Mouse (Mus musculus) adrenal gland, adult 8-10 months (tissue): ENCODE results near the gene Olfr1295. TPM values are rescaled to one million over a fixed set of nuclear protein-coding genes. Genes with fewer than 3 reads are reported as not detected.

ENCODE experiments used
- DNase-seq: peaks from one replicate; pipeline ENCODE4 v3.0.0; 2022
- total RNA-seq, 4 experiments: library from RNA; stranded (reverse); gene quantifications; 2 replicates each; pipeline ENCODE4 v1.2.4; 2022

Gene Olfr1295
- total RNA-seq = not detected

DNA sequence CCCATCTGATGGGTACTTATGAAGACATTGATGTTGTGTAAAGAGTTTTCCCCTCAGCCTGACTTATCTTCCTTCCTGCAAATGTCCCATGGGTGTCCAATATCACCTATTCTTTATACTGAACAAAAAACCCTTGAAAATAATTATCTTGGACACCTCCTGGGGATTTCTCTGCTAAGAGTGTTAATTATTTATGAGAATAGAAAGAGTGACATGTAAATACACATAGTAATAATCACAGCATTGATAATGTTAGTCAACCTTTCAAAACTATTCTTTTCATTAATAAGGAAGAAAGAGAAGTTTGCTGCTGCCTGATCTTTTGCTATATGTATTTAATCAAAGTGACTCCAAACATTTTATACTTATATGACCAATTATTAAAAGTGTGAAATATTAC, at the start of gene Olfr1295:
TSS of gene Olfr1295 (minus strand) at position 101 of the 400 bp plus-strand sequence.
- DNase-seq = no peak

GRCm38 (mm10) chr2:111540191-111540590, 29.3 kb downstream of the Olfr1295 start, which contains the start of gene Olfr1294:
Gene Olfr1294, minus strand, starts transcription at chr2:111540291.
- DNase-seq = no peak

DNA sequence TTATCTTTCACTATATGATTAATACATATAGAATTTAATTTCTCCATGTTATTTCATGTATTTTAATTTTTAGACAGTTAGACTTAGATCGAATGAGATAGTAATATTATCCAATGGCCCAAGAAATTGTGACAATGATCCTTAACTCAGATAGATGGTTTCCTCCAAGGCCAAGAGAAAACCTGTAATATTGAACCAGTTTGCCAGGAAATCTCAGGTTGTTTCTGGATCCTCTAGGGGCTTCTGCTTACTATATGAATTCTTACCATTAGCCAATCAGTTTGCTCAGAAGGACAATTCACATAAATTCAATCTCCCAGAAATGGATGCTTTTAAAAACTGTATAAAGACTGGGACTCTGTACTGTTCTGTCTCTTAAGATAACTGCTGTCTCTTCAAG, 44.6 kb downstream of the Olfr1295 start, which contains the start of gene Olfr1293-ps:
TSS of gene Olfr1293-ps (plus strand) at position 301 of the 400 bp plus-strand sequence.
- DNase-seq = no peak

- no peak for DNase-seq
These were observed 52.0 kb downstream of the Olfr1295 start for GRCm38 (mm10) chr2:111517451-111517850.

Other genes starting within 250 kb of the Olfr1295 start
- not detected for gene Olfr1281, start 243.2 kb downstream of the Olfr1295 start, total RNA-seq
- not detected for gene Olfr1282, start 233.6 kb downstream of the Olfr1295 start, total RNA-seq
- gene Olfr1283, start 202.9 kb downstream of the Olfr1295 start, total RNA-seq = not detected
- gene Olfr1284, start 194.2 kb downstream of the Olfr1295 start, total RNA-seq = not detected
- not detected for gene Olfr1286, start 146.6 kb downstream of the Olfr1295 start, total RNA-seq
- gene Olfr1287, start 120.5 kb downstream of the Olfr1295 start, total RNA-seq = not detected
- gene Olfr1288, start 95.6 kb downstream of the Olfr1295 start, total RNA-seq = not detected
- not detected for gene Olfr1289, start 88.9 kb downstream of the Olfr1295 start, total RNA-seq
- gene Olfr1290, start 75.9 kb downstream of the Olfr1295 start, total RNA-seq = not detected
- not detected for gene Olfr1291-ps1, start 72.5 kb downstream of the Olfr1295 start, total RNA-seq
- not detected for gene Olfr1293-ps, start 44.5 kb downstream of the Olfr1295 start, total RNA-seq
- not detected for gene Olfr1294, start 29.4 kb downstream of the Olfr1295 start, total RNA-seq
- not detected for gene Olfr1297, start 56.8 kb upstream of the Olfr1295 start, total RNA-seq
- gene Olfr1298, start 79.5 kb upstream of the Olfr1295 start, total RNA-seq = not detected
- gene Olfr1299, start 91.7 kb upstream of the Olfr1295 start, total RNA-seq = not detected
- gene Olfr1301, start 181.3 kb upstream of the Olfr1295 start, total RNA-seq = not detected
- not detected for gene Olfr1302, start 207.7 kb upstream of the Olfr1295 start, total RNA-seq